In the genomic region with DNA sequence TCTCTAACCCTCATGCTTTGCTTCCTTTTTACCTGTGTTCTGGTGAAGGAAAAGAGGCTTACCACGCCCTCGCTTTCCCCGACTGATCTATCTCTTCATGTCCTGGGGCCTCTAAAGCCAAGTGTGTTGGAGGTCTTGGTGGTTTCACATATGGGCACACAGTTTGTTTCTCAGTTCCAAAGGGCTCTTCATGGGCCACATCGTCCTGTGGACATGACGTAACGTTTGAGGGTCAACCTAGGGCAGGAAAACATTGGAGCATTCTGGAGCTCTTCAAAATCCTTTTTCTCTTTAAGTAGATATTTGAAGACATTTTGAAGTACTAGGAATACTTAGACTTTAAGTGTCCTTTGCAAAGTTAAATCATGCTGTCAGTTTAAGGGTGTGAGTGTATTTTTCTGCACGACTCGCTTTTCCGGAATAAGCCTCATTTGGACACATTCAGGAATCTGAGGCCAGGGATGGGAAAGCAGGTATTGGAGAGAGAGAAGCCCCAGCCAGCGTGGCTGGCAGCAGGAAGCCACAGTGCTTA, we compare ENCODE assay signal across 36 mouse cellular contexts. TPM values are rescaled to one million over a fixed set of nuclear protein-coding genes. Genes with fewer than 3 reads are reported as not detected.
DNase-seq lines count a peak whose midpoint lies in the region; ATAC-seq and TF ChIP-seq lines count a peak whose summit lies in the region.
"Had no signal": no experiment of that assay in that cellular context is flagged by ENCODE, and none has a peak within 500 bp of the region (broad histone marks: within the 10 kb centered on the region; RNA-seq: fewer than 3 reads in every experiment).

No protein-coding gene starts in this region.

- H3K27me3 ChIP-seq in liver, postnatal 0 days (ENCODE audit: insufficient read depth, low read length): no peaks in the 10 kb centered on the region
- no peaks in the 10 kb centered on the region for H3K27me3 ChIP-seq in liver, embryonic 11.5 days (replicated peaks; ENCODE audit: control insufficient read depth, insufficient read depth, low read length)
- no peaks in the 10 kb centered on the region for H3K27me3 ChIP-seq in limb, embryonic 15.5 days
- H3K27me3 ChIP-seq in forebrain, embryonic 11.5 days (ENCODE audit: control insufficient read depth, insufficient read depth, low read length): no peaks in the 10 kb centered on the region
- H3K27me3 ChIP-seq: embryonic facial prominence, embryonic 15.5 days; forebrain, embryonic 15.5 days; liver, embryonic 15.5 days had no signal

- no peaks in the 10 kb centered on the region for H3K36me3 ChIP-seq in liver, postnatal 0 days (replicated peaks; ENCODE audit: insufficient read depth, low read length)
- no peaks in the 10 kb centered on the region for H3K36me3 ChIP-seq in liver, embryonic 11.5 days (ENCODE audit: control insufficient read depth, insufficient read depth, low read length)
- no peaks in the 10 kb centered on the region for H3K36me3 ChIP-seq in limb, embryonic 15.5 days
- H3K36me3 ChIP-seq in forebrain, embryonic 11.5 days (ENCODE audit: control insufficient read depth, insufficient read depth, low read length): no peaks in the 10 kb centered on the region
- H3K36me3 ChIP-seq: embryonic facial prominence, embryonic 15.5 days; forebrain, embryonic 15.5 days; hindbrain, embryonic 13.5 days; liver, embryonic 15.5 days; midbrain, embryonic 13.5 days had no signal

- TF ChIP-seq CTCF in liver, postnatal 0 days (IDR thresholded peaks at IDR 0.05; ENCODE audit: low read depth): no peak

- peak; percentile 64 for ATAC-seq in liver, postnatal 0 days
- no peak for ATAC-seq in liver, embryonic 11.5 days (replicated peaks; ENCODE audit: low FRiP score)
- ATAC-seq in limb, embryonic 15.5 days (ENCODE audit: insufficient number of reproducible peaks, low FRiP score, low TSS enrichment, low read depth): no peak
- ATAC-seq in forebrain, embryonic 11.5 days (replicated peaks; ENCODE audit: low FRiP score): no peak
- ATAC-seq: forebrain, embryonic 15.5 days; intestine, postnatal 0 days; midbrain, embryonic 13.5 days had no signal

- no peak overlapping the region for H3K4me3 ChIP-seq in liver, postnatal 0 days (ENCODE audit: low read depth, low read length)
- H3K4me3 ChIP-seq in liver, embryonic 11.5 days (ENCODE audit: low read depth, low read length): no peak overlapping the region
- no peak overlapping the region for H3K4me3 ChIP-seq in limb, embryonic 15.5 days
- no peak overlapping the region for H3K4me3 ChIP-seq in forebrain, embryonic 11.5 days (ENCODE audit: low read depth, low read length)
- H3K4me3 ChIP-seq: embryonic facial prominence, embryonic 15.5 days; forebrain, embryonic 15.5 days; gastrocnemius, adult 2 months; hindbrain, embryonic 13.5 days; liver, embryonic 15.5 days; midbrain, embryonic 13.5 days had no signal

- no peak for TF ChIP-seq EP300 in liver, postnatal 0 days (IDR thresholded peaks at IDR 0.05; ENCODE audit: low read depth)

- no peak overlapping the region for H3K27ac ChIP-seq in liver, postnatal 0 days (ENCODE audit: low read depth)
- H3K27ac ChIP-seq in liver, embryonic 11.5 days (ENCODE audit: low read depth, low read length): no peak overlapping the region
- peak overlapping the region; percentile 2; the same call in 1 of the 2 replicates for H3K27ac ChIP-seq in limb, embryonic 15.5 days
- no peak overlapping the region for H3K27ac ChIP-seq in forebrain, embryonic 11.5 days (ENCODE audit: low read depth, low read length)
- H3K27ac ChIP-seq: embryonic facial prominence, embryonic 15.5 days; forebrain, embryonic 15.5 days; gastrocnemius, adult 2 months; hindbrain, embryonic 13.5 days; liver, embryonic 15.5 days; macrophage; midbrain, embryonic 13.5 days had no signal

- no peaks in the 10 kb centered on the region for H3K4me1 ChIP-seq in liver, postnatal 0 days (ENCODE audit: insufficient read depth)
- H3K4me1 ChIP-seq in liver, embryonic 11.5 days (replicated peaks; ENCODE audit: control insufficient read depth, insufficient read depth, low read length): no peaks in the 10 kb centered on the region
- H3K4me1 ChIP-seq in limb, embryonic 15.5 days: peaks cover 53% of the 10 kb centered on the region
- peaks cover 5% of the 10 kb centered on the region; the same call in 1 of the 2 replicates for H3K4me1 ChIP-seq in forebrain, embryonic 11.5 days (replicated peaks; ENCODE audit: control insufficient read depth, insufficient read depth, low read length)
- H3K4me1 ChIP-seq: liver, embryonic 15.5 days had no signal

- H3K9me3 ChIP-seq in liver, postnatal 0 days (ENCODE audit: low read length): 0 out of 2 replicates have a peak, but pooled peaks cover 2% of the 10 kb centered on the region
- H3K9me3 ChIP-seq in liver, embryonic 11.5 days (ENCODE audit: control insufficient read depth, low read length): no peaks in the 10 kb centered on the region
- H3K9me3 ChIP-seq in limb, embryonic 15.5 days: no peaks in the 10 kb centered on the region
- no peaks in the 10 kb centered on the region; the same call in 1 of the 2 replicates for H3K9me3 ChIP-seq in forebrain, embryonic 11.5 days (ENCODE audit: control insufficient read depth, low read length)
- H3K9me3 ChIP-seq: embryonic facial prominence, embryonic 15.5 days; forebrain, embryonic 15.5 days; hindbrain, embryonic 13.5 days; liver, embryonic 15.5 days had no signal

- no peak for DNase-seq in liver, postnatal 0 days
- DNase-seq in liver, embryonic 11.5 days (ENCODE audit: low spot score): no peak
- DNase-seq in lung, postnatal 10 days: peak; percentile 29
- no peak for DNase-seq in forebrain, embryonic 11.5 days (ENCODE audit: low spot score)
- no peak for DNase-seq in layer of hippocampus, postnatal 25 days (ENCODE audit: extremely low spot score in 1 of 2, low spot score in 1 of 2)
- DNase-seq: adrenal gland, adult 2 months; B cell, adult 2 months; cerebellum, adult 2 months; cerebellum, postnatal 14 days; gastrocnemius, adult 2 months; gastrocnemius, postnatal 36 days; heart, adult 18-20 months; heart, postnatal 36 days; kidney, adult 9 months; kidney, postnatal 10 days; layer of hippocampus, adult 9-11 months; liver; right cerebral cortex, postnatal 25 days; thymus, postnatal 4 days had no signal

- WGBS in liver, postnatal 0 days (ENCODE audit: insufficient replicate concordance): 58% methylated on average over 10 of the region's 10 CpGs
- WGBS in liver, embryonic 11.5 days: 71% methylated on average over 10 of the region's 10 CpGs
- WGBS in limb, embryonic 15.5 days: 64% methylated on average over 10 of the region's 10 CpGs
- WGBS in forebrain, embryonic 11.5 days: 66% methylated on average over 10 of the region's 10 CpGs

- no peak overlapping the region for H3K4me2 ChIP-seq in liver, postnatal 0 days (ENCODE audit: low read depth, low read length)
- H3K4me2 ChIP-seq in liver, embryonic 11.5 days: no peak overlapping the region
- no peak overlapping the region for H3K4me2 ChIP-seq in limb, embryonic 15.5 days
- no peak overlapping the region for H3K4me2 ChIP-seq in forebrain, embryonic 11.5 days (ENCODE audit: low read depth, low read length, severe bottlenecking)
- H3K4me2 ChIP-seq: embryonic facial prominence, embryonic 15.5 days; forebrain, embryonic 15.5 days; heart, embryonic 11.5 days; hindbrain, embryonic 13.5 days; liver, embryonic 15.5 days; midbrain, embryonic 13.5 days had no signal

- H3K9ac ChIP-seq in liver, postnatal 0 days (replicated peaks): no peak overlapping the region
- H3K9ac ChIP-seq in liver, embryonic 11.5 days (ENCODE audit: low read depth, low read length): no peak overlapping the region
- H3K9ac ChIP-seq in limb, embryonic 15.5 days: no peak overlapping the region
- H3K9ac ChIP-seq in forebrain, embryonic 11.5 days (ENCODE audit: low read length): no peak overlapping the region
- H3K9ac ChIP-seq: embryonic facial prominence, embryonic 15.5 days; forebrain, embryonic 15.5 days; hindbrain, embryonic 13.5 days; liver, embryonic 15.5 days; midbrain, embryonic 13.5 days had no signal

RNA-seq across cellular contexts. Expression of gene 1700067P10Rik, which starts 22.0 kb away (rescaled TPM):
- polyA plus RNA-seq in liver, postnatal 0 days (2015; fragmentation: Nextera tagmentation; extraction: Ambion mirVana): not detected in 2 replicates
- not detected in 2 replicates for polyA plus RNA-seq in liver, embryonic 11.5 days (2014; fragmentation: Nextera tagmentation; extraction: Ambion mirVana)
- polyA plus RNA-seq in limb, embryonic 15.5 days (2015; fragmentation: Nextera tagmentation; extraction: Ambion mirVana): not detected in 2 replicates
- not detected in 2 replicates for polyA plus RNA-seq in forebrain, embryonic 11.5 days (2014; fragmentation: Nextera tagmentation; extraction: Ambion mirVana)
- total RNA-seq in layer of hippocampus, postnatal 25 days (2021): not detected
- total RNA-seq: adrenal gland, adult 2 months; adrenal gland, postnatal 4 days; gastrocnemius, adult 2 months; gastrocnemius, postnatal 36 days; heart, adult 18-20 months; heart, postnatal 36 days; left cerebral cortex, adult 18-20 months; left cerebral cortex, postnatal 25 days; megakaryocyte-erythroid progenitor cell, adult 5-6 weeks; neutrophil, adult 5-6 weeks had no signal
- polyA plus RNA-seq: adrenal gland, adult 2 months; embryonic facial prominence, embryonic 15.5 days; forebrain, embryonic 15.5 days; heart, embryonic 11.5 days; heart, embryonic 16.5 days; intestine, postnatal 0 days; liver, embryonic 15.5 days; macrophage; stomach, embryonic 16.5 days had no signal

RNA-seq across cellular contexts. Expression of gene 1700122O11Rik, which starts 29.1 kb away (rescaled TPM):
- polyA plus RNA-seq in liver, postnatal 0 days (2015; fragmentation: Nextera tagmentation; extraction: Ambion mirVana): not detected in 2 replicates
- not detected in 2 replicates for polyA plus RNA-seq in liver, embryonic 11.5 days (2014; fragmentation: Nextera tagmentation; extraction: Ambion mirVana)
- polyA plus RNA-seq in limb, embryonic 15.5 days (2015; fragmentation: Nextera tagmentation; extraction: Ambion mirVana): not detected in 2 replicates
- not detected in 2 replicates for polyA plus RNA-seq in forebrain, embryonic 11.5 days (2014; fragmentation: Nextera tagmentation; extraction: Ambion mirVana)
- not detected for total RNA-seq in layer of hippocampus, postnatal 25 days (2021)
- total RNA-seq: adrenal gland, adult 2 months; gastrocnemius, adult 2 months; gastrocnemius, postnatal 36 days; heart, adult 18-20 months; heart, postnatal 36 days; left cerebral cortex, adult 18-20 months; left cerebral cortex, postnatal 25 days; megakaryocyte-erythroid progenitor cell, adult 5-6 weeks; neutrophil, adult 5-6 weeks had no signal
- polyA plus RNA-seq: adrenal gland, adult 2 months; cerebellum, adult 2 months; cortical plate, adult 2 months; embryonic facial prominence, embryonic 15.5 days; forebrain, embryonic 15.5 days; heart, embryonic 11.5 days; heart, embryonic 16.5 days; hindbrain, embryonic 13.5 days; intestine, postnatal 0 days; liver, embryonic 15.5 days; macrophage; midbrain, embryonic 13.5 days; stomach, embryonic 16.5 days had no signal
